Mouse (Mus musculus) lung, embryonic 16.5 days (tissue): ENCODE measurements around the gene Trim63. TPM values are rescaled to one million over a fixed set of nuclear protein-coding genes. Genes with fewer than 3 reads are reported as not detected.
"Not testable (repeated sequence)": the region's sequence is repeated elsewhere in the genome, so short reads cannot be mapped to it uniquely, and the experiment has no call there.

Experiments
- ATAC-seq: fragments of 200-750 bp; cut with Nextera tagmentation; 2 replicates; pipeline ENCODE4 v1.8.0; 2017; ENCODE audit warnings: low read depth, mild to moderate bottlenecking, moderate library complexity
- H3K27ac ChIP-seq: fragments of 300-500 bp; sonication (generic); 2 replicates; pipeline ENCODE4 v1.5.1; 2014; ENCODE audit warnings: mild to moderate bottlenecking, control low read depth, low read length
- H3K27me3 ChIP-seq: fragments of 300-500 bp; sonication (generic); 2 replicates; pipeline ENCODE4 v1.6.1; 2014; ENCODE audit warnings: low read depth, low read length, mixed read lengths; ENCODE audit not compliant: control insufficient read depth, insufficient read depth
- H3K36me3 ChIP-seq: fragments of 300-500 bp; sonication (generic); 2 replicates; pipeline ENCODE4 v1.6.1; 2014; ENCODE audit warnings: low read length; ENCODE audit not compliant: control insufficient read depth, insufficient read depth
- H3K4me1 ChIP-seq: fragments of 300-500 bp; sonication (generic); replicated peaks from 2 replicates; pipeline ENCODE4 v1.6.1; 2014; ENCODE audit warnings: low read length, mixed read lengths; ENCODE audit not compliant: control insufficient read depth, insufficient read depth
- H3K4me2 ChIP-seq: fragments of 300-500 bp; sonication (generic); 2 replicates; pipeline ENCODE4 v1.6.1; 2014; ENCODE audit warnings: low read depth, low read length, control low read depth
- H3K4me3 ChIP-seq: fragments of 300-500 bp; sonication (generic); 2 replicates; pipeline ENCODE4 v1.5.1; 2014; ENCODE audit warnings: mild to moderate bottlenecking, low read length, control low read depth
- H3K9ac ChIP-seq: fragments of 300-500 bp; sonication (generic); 2 replicates; pipeline ENCODE4 v1.6.1; 2014; ENCODE audit warnings: low read length, control low read depth
- H3K9me3 ChIP-seq: fragments of 300-500 bp; sonication (generic); 2 replicates; pipeline ENCODE4 v1.6.1; 2016; ENCODE audit warnings: low read length; ENCODE audit not compliant: control insufficient read depth
- WGBS: fragments of 180-500 bp; shearing (Covaris S2); extraction: QIAGEN DNeasy Blood & Tissue Kit; methylation state at CpG from one replicate; pipeline ENCODE4 v1.1.7; 2014; 5-methylcytosine and 5-hydroxymethylcytosine counted together
- polyA plus RNA-seq: library from polyadenylated mRNA; unstranded; fragments of >200 nt; fragmentation: Nextera tagmentation; extraction: Ambion mirVana; gene quantifications from 2 replicates; pipeline ENCODE4 v1.2.1, GENCODE M21; 2015

Gene Trim63
- polyA plus RNA-seq, 1 experiment from 2014 or later = 3.1 TPM

- Histone ChIP-seq H3K36me3 (peaks cover 5% of the 10 kb centered on the region), H3K9ac (peak overlapping the region; percentile 98), H3K4me3 (peak overlapping the region; percentile 96), H3K9me3 (no peaks in the 10 kb centered on the region), H3K27me3 (no peaks in the 10 kb centered on the region), H3K4me1 (peaks cover 19% of the 10 kb centered on the region), H3K27ac (peak overlapping the region; percentile 86), H3K4me2 (peak overlapping the region; percentile 71)
- peak; percentile 47 for ATAC-seq
- WGBS = 1% methylated on average over 59 of the region's 59 CpGs
Observed at GRCm38 (mm10) chr4:134286226-134287167, 28.4 kb upstream of the Trim63 start.

- under 1% methylated on average over 55 of the region's 59 CpGs for WGBS
- peak overlapping the region; percentile 98 for H3K9ac ChIP-seq
- H3K27ac ChIP-seq = peak overlapping the region; percentile 98
- peak overlapping the region; percentile 76 for H3K4me2 ChIP-seq
- peaks cover 19% of the 10 kb centered on the region for H3K4me1 ChIP-seq
- peaks cover 4% of the 10 kb centered on the region for H3K36me3 ChIP-seq
- peak overlapping the region; percentile 96 for H3K4me3 ChIP-seq
- H3K27me3 ChIP-seq = no peaks in the 10 kb centered on the region
- peak; percentile 96 for ATAC-seq
- no peaks in the 10 kb centered on the region for H3K9me3 ChIP-seq
Observed at GRCm38 (mm10) chr4:134287168-134287564, 27.8 kb upstream of the Trim63 start.

- H3K27me3 ChIP-seq = no peaks in the 10 kb centered on the region
- peak within 1 kb of the TSS; percentile 98 for H3K9ac ChIP-seq
- peak; percentile 79 for ATAC-seq
- H3K27ac ChIP-seq = peak within 1 kb of the TSS; percentile 98
- H3K36me3 ChIP-seq = peaks cover 3% of the 10 kb centered on the region; the same call in 1 of the 2 replicates
- H3K4me2 ChIP-seq = peak within 1 kb of the TSS; percentile 76
- H3K4me1 ChIP-seq = peaks cover 19% of the 10 kb centered on the region
- no peaks in the 10 kb centered on the region for H3K9me3 ChIP-seq
- WGBS = 0% methylated on average over 26 of the region's 43 CpGs
- peak within 1 kb of the TSS; percentile 96 for H3K4me3 ChIP-seq
Observed at GRCm38 (mm10) chr4:134287575-134288025, 27.3 kb upstream of the Trim63 start, which contains the start of gene Pdik1l. Gene Pdik1l, minus strand, starts transcription at chr4:134287895.

DNA sequence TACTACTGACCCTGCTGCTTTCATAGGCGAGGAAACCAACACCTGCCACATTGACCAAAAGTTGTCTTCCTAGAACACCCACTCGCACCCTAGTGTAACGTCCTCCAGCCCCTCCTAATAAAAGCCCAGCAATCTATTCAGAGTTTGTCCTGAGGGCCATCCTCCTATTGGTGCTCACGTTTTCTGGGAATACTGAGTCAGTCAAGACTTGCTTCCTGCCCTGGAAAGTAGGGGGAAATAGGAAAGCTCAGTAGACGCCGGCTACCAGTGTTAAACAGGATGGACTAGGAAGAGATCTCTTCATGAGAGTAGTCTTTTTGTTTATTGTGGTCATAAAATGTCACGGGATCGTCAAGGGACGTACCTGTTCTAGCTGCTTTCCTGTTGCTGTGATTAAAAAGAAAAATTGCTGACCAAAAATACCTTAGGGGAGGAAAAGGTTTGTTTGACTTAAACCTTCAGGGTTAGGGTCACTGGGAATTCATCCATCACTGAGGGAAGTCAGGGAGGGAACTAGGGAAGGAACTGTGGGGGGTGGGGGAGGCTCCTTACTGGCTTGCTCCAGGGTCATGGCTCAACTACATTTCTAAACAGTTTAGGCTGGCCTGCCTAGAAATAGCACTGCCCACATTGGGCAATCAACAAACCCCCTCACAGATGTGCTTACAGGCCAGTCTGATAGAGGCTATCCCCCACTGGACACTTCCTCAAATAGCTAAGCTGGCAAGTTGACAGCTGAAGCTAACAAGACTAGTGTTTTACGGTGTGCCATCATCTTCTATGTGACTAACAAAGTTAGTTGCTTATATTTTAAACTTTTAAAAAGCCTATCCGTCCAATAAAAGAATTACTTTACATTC is 26.3 kb upstream of the Trim63 start:
- 19% methylated on average over 11 of the region's 11 CpGs for WGBS

GRCm38 (mm10) chr4:134292067-134292466 is 22.9 kb upstream of the Trim63 start:
- peaks cover 3% of the 10 kb centered on the region; the same call in 1 of the 2 replicates for H3K9me3 ChIP-seq
- no peak overlapping the region for H3K27ac ChIP-seq
- H3K4me2 ChIP-seq = no peak overlapping the region
- H3K9ac ChIP-seq = no peak overlapping the region
- H3K27me3 ChIP-seq = no peaks in the 10 kb centered on the region; the same call in 1 of the 2 replicates
- no peaks in the 10 kb centered on the region for H3K36me3 ChIP-seq
- H3K4me3 ChIP-seq = no peak overlapping the region
- ATAC-seq = no peak
- 15% methylated on average over 7 of the region's 7 CpGs for WGBS
- peaks cover 10% of the 10 kb centered on the region for H3K4me1 ChIP-seq

More for the DNA sequence above, 26.3 kb upstream of the Trim63 start:
- Histone ChIP-seq H3K4me3 (peak overlapping the region; percentile 96), H3K27me3 (no peaks in the 10 kb centered on the region; the same call in 1 of the 2 replicates), H3K9ac (peak overlapping the region; percentile 83), H3K9me3 (no peaks in the 10 kb centered on the region), H3K36me3 (peaks cover 3% of the 10 kb centered on the region; the same call in 1 of the 2 replicates), H3K4me1 (peaks cover 19% of the 10 kb centered on the region), H3K27ac (peak overlapping the region; percentile 98), H3K4me2 (peak overlapping the region; percentile 76)
- ATAC-seq = no peak

DNA sequence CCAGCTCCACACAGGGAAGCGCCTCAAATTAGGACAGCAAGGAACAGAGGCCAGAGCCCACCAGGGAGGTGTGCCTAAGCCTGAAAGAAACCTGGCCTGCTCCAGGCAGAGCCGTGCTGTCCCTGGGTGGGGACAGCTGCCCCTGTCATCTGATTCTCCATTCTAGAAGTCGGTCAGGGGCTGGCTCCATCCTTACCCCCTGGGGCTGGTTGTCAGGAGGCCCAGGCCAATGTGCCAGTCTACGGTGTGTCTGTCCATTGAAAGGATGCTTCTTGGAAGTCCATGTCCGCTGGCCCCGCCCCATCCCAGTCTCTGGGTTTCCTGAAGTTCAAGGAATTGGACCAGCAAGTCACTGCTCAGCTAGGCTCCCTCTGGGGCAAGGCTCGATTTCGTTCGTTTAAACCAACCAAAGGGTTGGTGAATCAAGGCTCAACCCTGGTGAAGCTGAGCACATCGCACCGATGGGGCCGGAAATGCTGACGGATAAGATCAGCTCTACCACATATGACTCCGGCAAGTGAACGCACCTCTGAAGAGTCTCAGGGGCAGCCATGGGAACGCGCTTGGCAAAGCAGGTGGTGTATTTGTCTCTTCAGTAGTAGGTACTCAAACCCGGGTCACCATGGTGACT is 21.7 kb upstream of the Trim63 start:
- H3K27me3 ChIP-seq = no peaks in the 10 kb centered on the region; the same call in 1 of the 2 replicates
- 49% methylated on average over 18 of the region's 18 CpGs for WGBS
- no peak overlapping the region for H3K27ac ChIP-seq
- H3K36me3 ChIP-seq = no peaks in the 10 kb centered on the region
- peaks cover 8% of the 10 kb centered on the region for H3K4me1 ChIP-seq
- H3K9me3 ChIP-seq = peaks cover 3% of the 10 kb centered on the region; the same call in 1 of the 2 replicates
- peak; percentile 23; the same call in 1 of the 2 replicates for ATAC-seq
- H3K4me2 ChIP-seq = no peak overlapping the region
- no peak overlapping the region for H3K4me3 ChIP-seq
- no peak overlapping the region for H3K9ac ChIP-seq

DNA sequence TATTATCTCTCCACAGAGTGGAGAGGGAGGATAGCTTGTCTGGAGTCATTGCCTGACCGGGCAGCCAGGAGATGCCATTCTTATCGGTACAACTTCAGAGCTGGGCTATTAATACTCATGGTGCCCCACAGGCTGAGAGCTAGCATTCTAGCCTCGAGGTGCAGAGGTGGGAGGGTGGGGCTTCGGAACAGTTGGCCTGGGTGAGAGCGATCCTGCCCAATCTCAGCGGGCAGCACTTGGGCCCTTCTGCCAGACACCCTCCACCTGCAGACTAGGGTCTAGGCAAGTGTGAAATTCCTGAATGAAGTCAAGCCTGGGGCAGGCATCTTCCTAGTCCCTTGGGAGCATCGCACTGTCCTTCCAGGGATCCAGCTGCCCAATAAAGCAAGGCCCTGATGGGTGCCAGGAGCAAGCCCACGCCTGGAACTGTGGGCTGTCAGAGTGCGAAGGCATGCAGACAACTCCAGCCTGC is 21.2 kb upstream of the Trim63 start:
- Histone ChIP-seq H3K4me2 (no peak overlapping the region), H3K4me1 (peaks cover 3% of the 10 kb centered on the region), H3K9me3 (peaks cover 3% of the 10 kb centered on the region; the same call in 1 of the 2 replicates), H3K4me3 (no peak overlapping the region), H3K27ac (no peak overlapping the region), H3K36me3 (no peaks in the 10 kb centered on the region), H3K27me3 (no peaks in the 10 kb centered on the region; the same call in 1 of the 2 replicates), H3K9ac (no peak overlapping the region)
- peak; percentile 33; the same call in 1 of the 2 replicates for ATAC-seq
- WGBS = 42% methylated on average over 9 of the region's 9 CpGs

- not testable (repeated sequence) for H3K27ac ChIP-seq, H3K9me3 ChIP-seq, ATAC-seq, H3K4me1 ChIP-seq, H3K4me3 ChIP-seq, H3K36me3 ChIP-seq, H3K4me2 ChIP-seq, H3K9ac ChIP-seq, H3K27me3 ChIP-seq
- WGBS = 83% methylated on average over 4 of the region's 4 CpGs
Observed at GRCm38 (mm10) chr4:134296096-134296495, 18.8 kb upstream of the Trim63 start.
